Mouse (Mus musculus): ENCODE results near the gene Ankle1. TPM values are rescaled to one million over a fixed set of nuclear protein-coding genes. Genes with fewer than 3 reads are reported as not detected.

The Ankle1 gene
- polyA plus RNA-seq, 1 experiment: 97.5 TPM

- H3K27ac ChIP-seq (ENCODE audit: control insufficient read depth, insufficient read depth, low read depth, low read length, poor library complexity): no peak overlapping the region
- H3K4me1 ChIP-seq (ENCODE audit: control insufficient read depth, insufficient read depth, low read length): no peaks in the 10 kb centered on the region
- 68% methylated on average over 11 of the region's 11 CpGs for WGBS
- TF ChIP-seq POLR2A (IDR thresholded peaks at IDR 0.05; ENCODE audit: borderline replicate concordance, control insufficient read depth, low read depth, low read length) (no peak), CTCF (IDR thresholded peaks at IDR 0.05; ENCODE audit: control insufficient read depth, insufficient read depth, low read length) (no peak)
- no peak overlapping the region for H3K4me3 ChIP-seq (replicated peaks; ENCODE audit: control insufficient read depth, low read depth, low read length)
Observed at GRCm38 (mm10) chr8:71451777-71452176, 46.0 kb downstream of the Ankle1 start.

GRCm38 (mm10) chr8:71452669-71453068, 46.9 kb downstream of the Ankle1 start:
- no peak overlapping the region for H3K4me3 ChIP-seq (replicated peaks; ENCODE audit: control insufficient read depth, low read depth, low read length)
- no peak overlapping the region for H3K27ac ChIP-seq (ENCODE audit: control insufficient read depth, insufficient read depth, low read depth, low read length, poor library complexity)
- H3K4me1 ChIP-seq (ENCODE audit: control insufficient read depth, insufficient read depth, low read length): no peaks in the 10 kb centered on the region
- TF ChIP-seq CTCF (IDR thresholded peaks at IDR 0.05; ENCODE audit: control insufficient read depth, insufficient read depth, low read length): no peak
- TF ChIP-seq POLR2A (IDR thresholded peaks at IDR 0.05; ENCODE audit: borderline replicate concordance, control insufficient read depth, low read depth, low read length): no peak
- 69% methylated on average over 2 of the region's 2 CpGs for WGBS

- WGBS: 76% methylated on average over 8 of the region's 8 CpGs
- TF ChIP-seq CTCF (IDR thresholded peaks at IDR 0.05; ENCODE audit: control insufficient read depth, insufficient read depth, low read length) (no peak), POLR2A (IDR thresholded peaks at IDR 0.05; ENCODE audit: borderline replicate concordance, control insufficient read depth, low read depth, low read length) (no peak)
Observed at GRCm38 (mm10) chr8:71454668-71455067, 48.9 kb downstream of the Ankle1 start.

GRCm38 (mm10) chr8:71456906-71457305, 51.1 kb downstream of the Ankle1 start:
- Histone ChIP-seq H3K4me3 (replicated peaks; ENCODE audit: control insufficient read depth, low read depth, low read length) (no peak overlapping the region), H3K27ac (ENCODE audit: control insufficient read depth, insufficient read depth, low read depth, low read length, poor library complexity) (no peak overlapping the region), H3K4me1 (ENCODE audit: control insufficient read depth, insufficient read depth, low read length) (no peaks in the 10 kb centered on the region)
- 82% methylated on average over 22 of the region's 22 CpGs for WGBS
- no peak for TF ChIP-seq CTCF (IDR thresholded peaks at IDR 0.05; ENCODE audit: control insufficient read depth, insufficient read depth, low read length)
- no peak for TF ChIP-seq POLR2A (IDR thresholded peaks at IDR 0.05; ENCODE audit: borderline replicate concordance, control insufficient read depth, low read depth, low read length)

More at GRCm38 (mm10) chr8:71454668-71455067, 48.9 kb downstream of the Ankle1 start:
- H3K27ac ChIP-seq (ENCODE audit: control insufficient read depth, insufficient read depth, low read depth, low read length, poor library complexity): no peak overlapping the region
- no peak overlapping the region for H3K4me3 ChIP-seq (replicated peaks; ENCODE audit: control insufficient read depth, low read depth, low read length)
- H3K4me1 ChIP-seq (ENCODE audit: control insufficient read depth, insufficient read depth, low read length): no peaks in the 10 kb centered on the region

GRCm38 (mm10) chr8:71457659-71458270, 52.0 kb downstream of the Ankle1 start:
- Histone ChIP-seq H3K4me1 (ENCODE audit: control insufficient read depth, insufficient read depth, low read length) (no peaks in the 10 kb centered on the region; the same call in 1 of the 2 replicates), H3K4me3 (replicated peaks; ENCODE audit: control insufficient read depth, low read depth, low read length) (no peak overlapping the region), H3K27ac (ENCODE audit: control insufficient read depth, insufficient read depth, low read depth, low read length, poor library complexity) (no peak overlapping the region)
- 87% methylated on average over 20 of the region's 20 CpGs for WGBS
- no peak for TF ChIP-seq CTCF (IDR thresholded peaks at IDR 0.05; ENCODE audit: control insufficient read depth, insufficient read depth, low read length)
- TF ChIP-seq POLR2A (IDR thresholded peaks at IDR 0.05; ENCODE audit: borderline replicate concordance, control insufficient read depth, low read depth, low read length): no peak

Other genes with a start within 250 kb of the Ankle1 start
- 30.4 and 64.6 TPM in 2 replicates for gene Myo9b, start 133.3 kb upstream of the Ankle1 start, polyA plus RNA-seq (2011; ENCODE audit: insufficient read depth, insufficient read length, low replicate concordance, missing spikeins)
- 41.4 and 48.2 TPM in 2 replicates for gene Haus8, start 133.1 kb upstream of the Ankle1 start, polyA plus RNA-seq (2011; ENCODE audit: insufficient read depth, insufficient read length, low replicate concordance, missing spikeins)
- gene Use1, start 39.2 kb upstream of the Ankle1 start, polyA plus RNA-seq (2011; ENCODE audit: insufficient read depth, insufficient read length, low replicate concordance, missing spikeins): 75.6 and 139 TPM in 2 replicates
- 7.9 and 10.1 TPM in 2 replicates for gene Ocel1, start 34.7 kb upstream of the Ankle1 start, polyA plus RNA-seq (2011; ENCODE audit: insufficient read depth, insufficient read length, low replicate concordance, missing spikeins)
- 9.5 and 17.5 TPM in 2 replicates for gene Nr2f6, start 24.1 kb upstream of the Ankle1 start, polyA plus RNA-seq (2011; ENCODE audit: insufficient read depth, insufficient read length, low replicate concordance, missing spikeins)
- gene Ushbp1, start 10.2 kb upstream of the Ankle1 start, polyA plus RNA-seq (2011; ENCODE audit: insufficient read depth, insufficient read length, low replicate concordance, missing spikeins): 7.2 and 15.9 TPM in 2 replicates
- gene Babam1, start 9.1 kb upstream of the Ankle1 start, polyA plus RNA-seq (2011; ENCODE audit: insufficient read depth, insufficient read length, low replicate concordance, missing spikeins): 45.8 and 70.5 TPM in 2 replicates
- gene Abhd8, start 57.6 kb downstream of the Ankle1 start, polyA plus RNA-seq (2011; ENCODE audit: insufficient read depth, insufficient read length, low replicate concordance, missing spikeins): 3.9 and 9.1 TPM in 2 replicates
- gene Mrpl34, start 58.9 kb downstream of the Ankle1 start, polyA plus RNA-seq (2011; ENCODE audit: insufficient read depth, insufficient read length, low replicate concordance, missing spikeins): 24.3 and 42.9 TPM in 2 replicates
- 17.1 and 18.8 TPM in 2 replicates for gene Dda1, start 63.2 kb downstream of the Ankle1 start, polyA plus RNA-seq (2011; ENCODE audit: insufficient read depth, insufficient read length, low replicate concordance, missing spikeins)
- gene Ano8, start 80.0 kb downstream of the Ankle1 start, polyA plus RNA-seq (2011; ENCODE audit: insufficient read depth, insufficient read length, low replicate concordance, missing spikeins): 2.9 and 6.3 TPM in 2 replicates
- gene Gtpbp3, start 82.1 kb downstream of the Ankle1 start, polyA plus RNA-seq (2011; ENCODE audit: insufficient read depth, insufficient read length, low replicate concordance, missing spikeins): 6.3 and 7.9 TPM in 2 replicates
- 13.7 and 20.5 TPM in 2 replicates for gene Plvap, start 105.7 kb downstream of the Ankle1 start, polyA plus RNA-seq (2011; ENCODE audit: insufficient read depth, insufficient read length, low replicate concordance, missing spikeins)
- gene Ccdc194, start 119.7 kb downstream of the Ankle1 start, polyA plus RNA-seq (2011; ENCODE audit: insufficient read depth, insufficient read length, low replicate concordance, missing spikeins): not detected in 2 replicates
- gene Bst2, start 131.4 kb downstream of the Ankle1 start, polyA plus RNA-seq (2011; ENCODE audit: insufficient read depth, insufficient read length, low replicate concordance, missing spikeins): 58.9 and 103 TPM in 2 replicates
- gene Mvb12a, start 136.9 kb downstream of the Ankle1 start, polyA plus RNA-seq (2011; ENCODE audit: insufficient read depth, insufficient read length, low replicate concordance, missing spikeins): 23.8 and 47.7 TPM in 2 replicates
- 0.81 and 2.5 TPM in 2 replicates for gene Tmem221, start 152.9 kb downstream of the Ankle1 start, polyA plus RNA-seq (2011; ENCODE audit: insufficient read depth, insufficient read length, low replicate concordance, missing spikeins)
- gene Nxnl1, start 160.6 kb downstream of the Ankle1 start, polyA plus RNA-seq (2011; ENCODE audit: insufficient read depth, insufficient read length, low replicate concordance, missing spikeins): not detected in 2 replicates
- 11.2 and 12.6 TPM in 2 replicates for gene Slc27a1, start 162.9 kb downstream of the Ankle1 start, polyA plus RNA-seq (2011; ENCODE audit: insufficient read depth, insufficient read length, low replicate concordance, missing spikeins)
- 111 and 147 TPM in 2 replicates for gene Pgls, start 186.2 kb downstream of the Ankle1 start, polyA plus RNA-seq (2011; ENCODE audit: insufficient read depth, insufficient read length, low replicate concordance, missing spikeins)
- 67.8 and 106 TPM in 2 replicates for gene Fam129c, start 191.6 kb downstream of the Ankle1 start, polyA plus RNA-seq (2011; ENCODE audit: insufficient read depth, insufficient read length, low replicate concordance, missing spikeins)
- 31.8 and 53.0 TPM in 2 replicates for gene Colgalt1, start 205.0 kb downstream of the Ankle1 start, polyA plus RNA-seq (2011; ENCODE audit: insufficient read depth, insufficient read length, low replicate concordance, missing spikeins)